Mouse (Mus musculus) CD4-positive naive resting alpha-beta T cell, adult 57 days (primary cell): ENCODE results near the gene Kifc3. TPM values are rescaled to one million over a fixed set of nuclear protein-coding genes. Genes with fewer than 3 reads are reported as not detected.

Experiments
- total RNA-seq: library from RNA; stranded (reverse); gene quantifications from one replicate; pipeline ENCODE4 v1.2.4, GENCODE M21; 2023

Gene Kifc3
- total RNA-seq: 4.4 TPM

GRCm38 (mm10) chr8:95202649-95203275 is at the start of gene Kifc3:
Kifc3 (minus strand) TSS chr8:95202812.

GRCm38 (mm10) chr8:95080381-95081341 is 122.0 kb downstream of the Kifc3 start, which contains the start of gene Katnb1:
Katnb1 (plus strand) TSS chr8:95081186.

GRCm38 (mm10) chr8:95054927-95055510 is 147.6 kb downstream of the Kifc3 start, which contains the start of gene Drc7:
Drc7 (plus strand) TSS chr8:95055103.

Other genes starting within 250 kb of the Kifc3 start
- 2.0 TPM for gene Adgrg1, start 228.1 kb downstream of the Kifc3 start, total RNA-seq
- 8.7 TPM for gene Adgrg3, start 185.1 kb downstream of the Kifc3 start, total RNA-seq
- not detected for gene Drc7, start 147.7 kb downstream of the Kifc3 start, total RNA-seq
- gene Katnb1, start 121.6 kb downstream of the Kifc3 start, total RNA-seq: 11.9 TPM
- gene Cngb1, start 103.8 kb upstream of the Kifc3 start, total RNA-seq: not detected
- not detected for gene Tepp, start 107.8 kb upstream of the Kifc3 start, total RNA-seq
- 18.7 TPM for gene Zfp319, start 129.1 kb upstream of the Kifc3 start, total RNA-seq
- gene Usb1, start 129.5 kb upstream of the Kifc3 start, total RNA-seq: 25.6 TPM
- gene Mmp15, start 149.5 kb upstream of the Kifc3 start, total RNA-seq: 3.3 TPM
- gene Cfap20, start 232.1 kb upstream of the Kifc3 start, total RNA-seq: 66.6 TPM